Mouse (Mus musculus): ENCODE measurements around the gene Lce1g. TPM values are rescaled to one million over a fixed set of nuclear protein-coding genes. Genes with fewer than 3 reads are reported as not detected.

Lce1g gene
- not detected in 2 replicates for polyA plus RNA-seq (2016; fragmentation: Nextera tagmentation; extraction: Ambion mirVana)

GRCm38 (mm10) chr3:92752238-92752637 is at the start of gene Lce1g:
Gene Lce1g, minus strand, starts transcription at chr3:92752338.
- no peaks in the 10 kb centered on the region for H3K4me1 ChIP-seq
- no peak within 1 kb of the TSS for H3K4me3 ChIP-seq
- H3K27ac ChIP-seq: no peak within 1 kb of the TSS
- no peaks in the 10 kb centered on the region for H3K9me3 ChIP-seq
- WGBS: 96% methylated on average over 1 of the region's 1 CpGs
- H3K36me3 ChIP-seq (replicated peaks): no peaks in the 10 kb centered on the region
- DNase-seq (ENCODE audit: extremely low spot score, low spot score): no peak
- H3K27me3 ChIP-seq (ENCODE audit: poor library complexity, severe bottlenecking): no peaks in the 10 kb centered on the region

GRCm38 (mm10) chr3:92790414-92790813 is 38.3 kb upstream of the Lce1g start, which contains the start of gene Lce1j:
Gene Lce1j, minus strand, starts transcription at chr3:92790514.
- H3K27ac ChIP-seq: no peak within 1 kb of the TSS
- no peaks in the 10 kb centered on the region for H3K36me3 ChIP-seq (replicated peaks)
- no peak within 1 kb of the TSS for H3K4me3 ChIP-seq
- DNase-seq (ENCODE audit: extremely low spot score, low spot score): no peak
- WGBS: 88% methylated on average over 1 of the region's 1 CpGs
- H3K4me1 ChIP-seq: no peaks in the 10 kb centered on the region
- H3K9me3 ChIP-seq: no peaks in the 10 kb centered on the region
- no peaks in the 10 kb centered on the region for H3K27me3 ChIP-seq (ENCODE audit: poor library complexity, severe bottlenecking)

GRCm38 (mm10) chr3:92778799-92779198 is 26.7 kb upstream of the Lce1g start, which contains the start of gene Lce1i:
Gene Lce1i, minus strand, starts transcription at chr3:92778899.
- Histone ChIP-seq H3K9me3 (no peaks in the 10 kb centered on the region), H3K4me3 (no peak within 1 kb of the TSS), H3K4me1 (no peaks in the 10 kb centered on the region), H3K27me3 (ENCODE audit: poor library complexity, severe bottlenecking) (no peaks in the 10 kb centered on the region), H3K36me3 (replicated peaks) (no peaks in the 10 kb centered on the region), H3K27ac (no peak within 1 kb of the TSS)
- no peak for DNase-seq (ENCODE audit: extremely low spot score, low spot score)
- 88% methylated on average over 1 of the region's 1 CpGs for WGBS

GRCm38 (mm10) chr3:92771573-92771972 is 19.4 kb upstream of the Lce1g start:
- no peak overlapping the region for H3K27ac ChIP-seq
- WGBS: 26% methylated on average over 3 of the region's 3 CpGs
- H3K27me3 ChIP-seq (ENCODE audit: poor library complexity, severe bottlenecking): no peaks in the 10 kb centered on the region
- H3K36me3 ChIP-seq (replicated peaks): no peaks in the 10 kb centered on the region
- no peak overlapping the region for H3K4me3 ChIP-seq
- no peaks in the 10 kb centered on the region for H3K4me1 ChIP-seq
- no peak for DNase-seq (ENCODE audit: extremely low spot score, low spot score)
- no peaks in the 10 kb centered on the region for H3K9me3 ChIP-seq

GRCm38 (mm10) chr3:92764965-92765364 is 12.8 kb upstream of the Lce1g start, which contains the start of gene Lce1h:
Gene Lce1h, minus strand, starts transcription at chr3:92765065.
- Histone ChIP-seq H3K4me3 (no peak within 1 kb of the TSS), H3K4me1 (no peaks in the 10 kb centered on the region), H3K27ac (no peak within 1 kb of the TSS), H3K9me3 (no peaks in the 10 kb centered on the region), H3K27me3 (ENCODE audit: poor library complexity, severe bottlenecking) (no peaks in the 10 kb centered on the region), H3K36me3 (replicated peaks) (no peaks in the 10 kb centered on the region)
- no peak for DNase-seq (ENCODE audit: extremely low spot score, low spot score)
- WGBS: 94% methylated on average over 1 of the region's 1 CpGs

- H3K9me3 ChIP-seq: no peaks in the 10 kb centered on the region
- H3K4me3 ChIP-seq: no peak overlapping the region
- no peak overlapping the region for H3K27ac ChIP-seq
- H3K27me3 ChIP-seq (ENCODE audit: poor library complexity, severe bottlenecking): no peaks in the 10 kb centered on the region
- WGBS: 50% methylated on average over 3 of the region's 3 CpGs
- DNase-seq (ENCODE audit: extremely low spot score, low spot score): no peak
- H3K4me1 ChIP-seq: no peaks in the 10 kb centered on the region
- no peaks in the 10 kb centered on the region for H3K36me3 ChIP-seq (replicated peaks)
These were observed 1.1 kb upstream of the Lce1g start for GRCm38 (mm10) chr3:92753197-92753596.

- no peaks in the 10 kb centered on the region for H3K9me3 ChIP-seq
- 93% methylated on average over 1 of the region's 1 CpGs for WGBS
- H3K36me3 ChIP-seq (replicated peaks): no peaks in the 10 kb centered on the region
- no peak within 1 kb of the TSS for H3K4me3 ChIP-seq
- no peak within 1 kb of the TSS for H3K27ac ChIP-seq
- no peak for DNase-seq (ENCODE audit: extremely low spot score, low spot score)
- no peaks in the 10 kb centered on the region for H3K27me3 ChIP-seq (ENCODE audit: poor library complexity, severe bottlenecking)
- no peaks in the 10 kb centered on the region for H3K4me1 ChIP-seq
These were observed 13.1 kb downstream of the Lce1g start, which contains the start of gene Gm38119 for GRCm38 (mm10) chr3:92738996-92739395. Gene Gm38119, minus strand, starts transcription at chr3:92739096.

- Histone ChIP-seq H3K4me1 (no peaks in the 10 kb centered on the region), H3K9me3 (no peaks in the 10 kb centered on the region), H3K27ac (no peak overlapping the region), H3K27me3 (ENCODE audit: poor library complexity, severe bottlenecking) (no peaks in the 10 kb centered on the region), H3K4me3 (no peak overlapping the region), H3K36me3 (replicated peaks) (no peaks in the 10 kb centered on the region)
- no peak for DNase-seq (ENCODE audit: extremely low spot score, low spot score)
- WGBS: 94% methylated on average over 5 of the region's 5 CpGs
These were observed 29.5 kb downstream of the Lce1g start for GRCm38 (mm10) chr3:92722631-92723030.

GRCm38 (mm10) chr3:92720250-92720649 is 31.9 kb downstream of the Lce1g start, which contains the start of gene Lce1f:
Gene Lce1f, minus strand, starts transcription at chr3:92720350.
- no peak for DNase-seq (ENCODE audit: extremely low spot score, low spot score)
- WGBS: 80% methylated on average over 3 of the region's 3 CpGs
- Histone ChIP-seq H3K36me3 (replicated peaks) (no peaks in the 10 kb centered on the region), H3K27ac (no peak within 1 kb of the TSS), H3K4me3 (no peak within 1 kb of the TSS), H3K9me3 (no peaks in the 10 kb centered on the region), H3K4me1 (no peaks in the 10 kb centered on the region), H3K27me3 (ENCODE audit: poor library complexity, severe bottlenecking) (no peaks in the 10 kb centered on the region)

- DNase-seq (ENCODE audit: extremely low spot score, low spot score): no peak
- Histone ChIP-seq H3K9me3 (no peaks in the 10 kb centered on the region), H3K36me3 (replicated peaks) (no peaks in the 10 kb centered on the region), H3K4me3 (no peak overlapping the region), H3K4me1 (no peaks in the 10 kb centered on the region), H3K27ac (no peak overlapping the region), H3K27me3 (ENCODE audit: poor library complexity, severe bottlenecking) (no peaks in the 10 kb centered on the region)
These were observed 37.0 kb downstream of the Lce1g start for GRCm38 (mm10) chr3:92715122-92715521.

GRCm38 (mm10) chr3:92708974-92709373 is 43.2 kb downstream of the Lce1g start, which contains the start of gene Lce1e:
Gene Lce1e, minus strand, starts transcription at chr3:92709074.
- Histone ChIP-seq H3K4me1 (no peaks in the 10 kb centered on the region), H3K9me3 (no peaks in the 10 kb centered on the region), H3K36me3 (replicated peaks) (no peaks in the 10 kb centered on the region), H3K4me3 (no peak within 1 kb of the TSS), H3K27me3 (ENCODE audit: poor library complexity, severe bottlenecking) (no peaks in the 10 kb centered on the region), H3K27ac (no peak within 1 kb of the TSS)
- no peak for DNase-seq (ENCODE audit: extremely low spot score, low spot score)
- 87% methylated on average over 2 of the region's 2 CpGs for WGBS
